Mouse (Mus musculus): ENCODE measurements at regions not wholly inside any gene's neighbourhood (a gene's known extent, or its start where the extent isn't known, plus 50 kb on each side); places are given as distances from the start of the nearest gene placed in this dataset.
A peak's percentile ranks its signal among the peaks of the same experiment; 100 is the strongest.

GRCm38 (mm10) chr4:3049972-3050846 lies 116.9 kb upstream of the Vmn1r2 start:
- H3K4me3 ChIP-seq: no peak overlapping the region
- no peak overlapping the region for H3K9ac ChIP-seq
- no peaks in the 10 kb centered on the region for H3K27me3 ChIP-seq
- H3K9me3 ChIP-seq: peaks cover 51% of the 10 kb centered on the region
- peak; percentile 54 for ATAC-seq (ENCODE audit: insufficient number of reproducible peaks, low FRiP score, low TSS enrichment, low read depth)
- H3K27ac ChIP-seq: no peak overlapping the region
- 52% methylated on average over 2 of the region's 2 CpGs for WGBS
- H3K4me1 ChIP-seq: no peaks in the 10 kb centered on the region
- H3K36me3 ChIP-seq: no peaks in the 10 kb centered on the region
- no peak overlapping the region for H3K4me2 ChIP-seq

GRCm38 (mm10) chr4:3050847-3051135 lies 116.3 kb upstream of the Vmn1r2 start:
- Histone ChIP-seq H3K9ac (no peak overlapping the region), H3K36me3 (no peaks in the 10 kb centered on the region), H3K27ac (no peak overlapping the region), H3K27me3 (no peaks in the 10 kb centered on the region), H3K4me2 (no peak overlapping the region), H3K4me3 (no peak overlapping the region), H3K9me3 (peaks cover 56% of the 10 kb centered on the region), H3K4me1 (no peaks in the 10 kb centered on the region)
- ATAC-seq (ENCODE audit: insufficient number of reproducible peaks, low FRiP score, low TSS enrichment, low read depth): peak; percentile 22; the same call in 1 of the 2 replicates
- 80% methylated on average over 3 of the region's 3 CpGs for WGBS

GRCm38 (mm10) chr4:3051212-3051611 lies 115.9 kb upstream of the Vmn1r2 start:
- 67% methylated on average over 5 of the region's 5 CpGs for WGBS
- H3K9me3 ChIP-seq: peaks cover 60% of the 10 kb centered on the region
- no peaks in the 10 kb centered on the region for H3K27me3 ChIP-seq
- no peak for ATAC-seq (ENCODE audit: insufficient number of reproducible peaks, low FRiP score, low TSS enrichment, low read depth)
- H3K4me2 ChIP-seq: no peak overlapping the region
- H3K9ac ChIP-seq: no peak overlapping the region
- H3K4me3 ChIP-seq: no peak overlapping the region
- H3K27ac ChIP-seq: no peak overlapping the region
- no peaks in the 10 kb centered on the region for H3K36me3 ChIP-seq
- H3K4me1 ChIP-seq: no peaks in the 10 kb centered on the region

GRCm38 (mm10) chr4:3052314-3053059 lies 114.6 kb upstream of the Vmn1r2 start:
- H3K4me1 ChIP-seq: no peaks in the 10 kb centered on the region
- no peak overlapping the region for H3K9ac ChIP-seq
- ATAC-seq (ENCODE audit: insufficient number of reproducible peaks, low FRiP score, low TSS enrichment, low read depth): 0 out of 2 replicates have a peak, but pooled peaks have one; percentile 26
- peaks cover 62% of the 10 kb centered on the region for H3K9me3 ChIP-seq
- no peak overlapping the region for H3K4me2 ChIP-seq
- H3K4me3 ChIP-seq: no peak overlapping the region
- no peaks in the 10 kb centered on the region for H3K27me3 ChIP-seq
- H3K27ac ChIP-seq: no peak overlapping the region
- H3K36me3 ChIP-seq: no peaks in the 10 kb centered on the region
- WGBS: 84% methylated on average over 4 of the region's 4 CpGs

- no peak overlapping the region for H3K4me2 ChIP-seq
- no peaks in the 10 kb centered on the region for H3K36me3 ChIP-seq
- ATAC-seq (ENCODE audit: insufficient number of reproducible peaks, low FRiP score, low TSS enrichment, low read depth): no peak
- H3K4me1 ChIP-seq: no peaks in the 10 kb centered on the region
- WGBS: 63% methylated on average over 4 of the region's 4 CpGs
- no peak overlapping the region for H3K4me3 ChIP-seq
- H3K9ac ChIP-seq: no peak overlapping the region
- H3K27me3 ChIP-seq: no peaks in the 10 kb centered on the region
- peaks cover 62% of the 10 kb centered on the region for H3K9me3 ChIP-seq
- no peak overlapping the region for H3K27ac ChIP-seq
These were observed 114.1 kb upstream of the Vmn1r2 start for GRCm38 (mm10) chr4:3053060-3053406.

GRCm38 (mm10) chr4:3053496-3054216 lies 113.5 kb upstream of the Vmn1r2 start:
- no peaks in the 10 kb centered on the region for H3K4me1 ChIP-seq
- no peak overlapping the region for H3K4me3 ChIP-seq
- H3K9me3 ChIP-seq: peaks cover 62% of the 10 kb centered on the region
- WGBS: 87% methylated on average over 2 of the region's 2 CpGs
- no peak overlapping the region for H3K27ac ChIP-seq
- no peak for ATAC-seq (ENCODE audit: insufficient number of reproducible peaks, low FRiP score, low TSS enrichment, low read depth)
- no peak overlapping the region for H3K4me2 ChIP-seq
- H3K36me3 ChIP-seq: no peaks in the 10 kb centered on the region
- no peaks in the 10 kb centered on the region for H3K27me3 ChIP-seq
- no peak overlapping the region for H3K9ac ChIP-seq

GRCm38 (mm10) chr4:3054886-3055285 lies 112.2 kb upstream of the Vmn1r2 start:
- Histone ChIP-seq H3K36me3 (no peaks in the 10 kb centered on the region), H3K4me1 (no peaks in the 10 kb centered on the region), H3K4me2 (no peak overlapping the region), H3K9me3 (peaks cover 68% of the 10 kb centered on the region), H3K27ac (no peak overlapping the region), H3K9ac (no peak overlapping the region), H3K27me3 (no peaks in the 10 kb centered on the region), H3K4me3 (no peak overlapping the region)
- no peak for ATAC-seq (ENCODE audit: insufficient number of reproducible peaks, low FRiP score, low TSS enrichment, low read depth)

GRCm38 (mm10) chr4:3055396-3055795 lies 111.7 kb upstream of the Vmn1r2 start:
- H3K27me3 ChIP-seq: no peaks in the 10 kb centered on the region
- ATAC-seq (ENCODE audit: insufficient number of reproducible peaks, low FRiP score, low TSS enrichment, low read depth): no peak
- H3K9ac ChIP-seq: no peak overlapping the region
- H3K4me1 ChIP-seq: no peaks in the 10 kb centered on the region
- no peaks in the 10 kb centered on the region for H3K36me3 ChIP-seq
- H3K27ac ChIP-seq: no peak overlapping the region
- H3K4me3 ChIP-seq: no peak overlapping the region
- peaks cover 63% of the 10 kb centered on the region for H3K9me3 ChIP-seq
- no peak overlapping the region for H3K4me2 ChIP-seq
- WGBS: 82% methylated on average over 1 of the region's 1 CpGs

- no peak overlapping the region for H3K9ac ChIP-seq
- ATAC-seq (ENCODE audit: insufficient number of reproducible peaks, low FRiP score, low TSS enrichment, low read depth): no peak; the same call in 1 of the 2 replicates
- no peak overlapping the region for H3K27ac ChIP-seq
- H3K4me2 ChIP-seq: no peak overlapping the region
- H3K36me3 ChIP-seq: no peaks in the 10 kb centered on the region
- H3K4me1 ChIP-seq: no peaks in the 10 kb centered on the region
- H3K27me3 ChIP-seq: no peaks in the 10 kb centered on the region
- peaks cover 50% of the 10 kb centered on the region for H3K9me3 ChIP-seq
- 53% methylated on average over 2 of the region's 2 CpGs for WGBS
- no peak overlapping the region for H3K4me3 ChIP-seq
These were observed 107.5 kb upstream of the Vmn1r2 start for GRCm38 (mm10) chr4:3059511-3060054.

GRCm38 (mm10) chr4:3062027-3062605 lies 105.0 kb upstream of the Vmn1r2 start:
- WGBS: 64% methylated on average over 2 of the region's 2 CpGs
- Histone ChIP-seq H3K4me3 (no peak overlapping the region), H3K36me3 (no peaks in the 10 kb centered on the region), H3K27me3 (no peaks in the 10 kb centered on the region), H3K9ac (no peak overlapping the region), H3K4me1 (no peaks in the 10 kb centered on the region), H3K9me3 (peaks cover 43% of the 10 kb centered on the region), H3K27ac (no peak overlapping the region), H3K4me2 (no peak overlapping the region)
- ATAC-seq (ENCODE audit: insufficient number of reproducible peaks, low FRiP score, low TSS enrichment, low read depth): no peak

GRCm38 (mm10) chr4:3063966-3064365 lies 103.2 kb upstream of the Vmn1r2 start:
- no peaks in the 10 kb centered on the region for H3K4me1 ChIP-seq
- no peaks in the 10 kb centered on the region for H3K36me3 ChIP-seq
- 51% methylated on average over 3 of the region's 3 CpGs for WGBS
- no peak overlapping the region for H3K27ac ChIP-seq
- peaks cover 61% of the 10 kb centered on the region for H3K9me3 ChIP-seq
- H3K9ac ChIP-seq: no peak overlapping the region
- no peak overlapping the region for H3K4me2 ChIP-seq
- no peak for ATAC-seq (ENCODE audit: insufficient number of reproducible peaks, low FRiP score, low TSS enrichment, low read depth)
- no peaks in the 10 kb centered on the region for H3K27me3 ChIP-seq
- no peak overlapping the region for H3K4me3 ChIP-seq
